Mouse (Mus musculus): ENCODE measurements around the gene Ift46. TPM values are rescaled to one million over a fixed set of nuclear protein-coding genes. Genes with fewer than 3 reads are reported as not detected.
A peak's percentile ranks its signal among the peaks of the same experiment; 100 is the strongest.

Gene Ift46
- polyA plus RNA-seq, 1 experiment from 2014 or later, result 154 TPM

- Histone ChIP-seq H3K9me3 (ENCODE audit: control insufficient read depth, low read length) (no peaks in the 10 kb centered on the region), H3K4me1 (replicated peaks; ENCODE audit: control insufficient read depth, insufficient read depth, low read length) (peaks cover 5% of the 10 kb centered on the region), H3K9ac (ENCODE audit: low read depth, low read length) (peak overlapping the region; percentile 71), H3K27ac (ENCODE audit: low read depth, low read length) (peak overlapping the region; percentile 24; the same call in 1 of the 2 replicates), H3K27me3 (ENCODE audit: control insufficient read depth, insufficient read depth, low read length) (peaks cover 8% of the 10 kb centered on the region; the same call in 1 of the 2 replicates), H3K4me2 (replicated peaks; ENCODE audit: low read depth, low read length) (peak overlapping the region; percentile 100), H3K4me3 (ENCODE audit: low read depth, low read length) (peak overlapping the region; percentile 63), H3K36me3 (ENCODE audit: control insufficient read depth, insufficient read depth, low read length) (no peaks in the 10 kb centered on the region)
- ATAC-seq (ENCODE audit: low FRiP score), result peak; percentile 45
- under 1% methylated on average over 76 of the region's 79 CpGs for WGBS
- DNase-seq (ENCODE audit: low spot score), result peak; percentile 53
Observed at GRCm38 (mm10) chr9:44733671-44734523, 33.8 kb upstream of the Ift46 start.

GRCm38 (mm10) chr9:44734524-44735494 is 32.9 kb upstream of the Ift46 start, which contains the start of gene Phldb1:
Gene Phldb1, minus strand, starts transcription at chr9:44735198.
- Histone ChIP-seq H3K27ac (ENCODE audit: low read depth, low read length) (no peak within 1 kb of the TSS), H3K9me3 (ENCODE audit: control insufficient read depth, low read length) (no peaks in the 10 kb centered on the region), H3K9ac (ENCODE audit: low read depth, low read length) (peak within 1 kb of the TSS; percentile 71), H3K27me3 (ENCODE audit: control insufficient read depth, insufficient read depth, low read length) (peaks cover 8% of the 10 kb centered on the region; the same call in 1 of the 2 replicates), H3K36me3 (ENCODE audit: control insufficient read depth, insufficient read depth, low read length) (no peaks in the 10 kb centered on the region), H3K4me3 (ENCODE audit: low read depth, low read length) (peak within 1 kb of the TSS; percentile 63), H3K4me2 (replicated peaks; ENCODE audit: low read depth, low read length) (peak within 1 kb of the TSS; percentile 100), H3K4me1 (replicated peaks; ENCODE audit: control insufficient read depth, insufficient read depth, low read length) (peaks cover 5% of the 10 kb centered on the region)
- ATAC-seq (ENCODE audit: low FRiP score) (peak; percentile 77), DNase-seq (ENCODE audit: low spot score) (peak; percentile 78)
- under 1% methylated on average over 47 of the region's 47 CpGs for WGBS

- 72% methylated on average over 6 of the region's 6 CpGs for WGBS
- no peak overlapping the region for H3K27ac ChIP-seq (ENCODE audit: low read depth, low read length)
- no peaks in the 10 kb centered on the region for H3K9me3 ChIP-seq (ENCODE audit: control insufficient read depth, low read length)
Observed at GRCm38 (mm10) chr9:44735886-44736285, 31.8 kb upstream of the Ift46 start.

GRCm38 (mm10) chr9:44736301-44736700 is 31.4 kb upstream of the Ift46 start:
- Histone ChIP-seq H3K36me3 (ENCODE audit: control insufficient read depth, insufficient read depth, low read length) (no peaks in the 10 kb centered on the region), H3K4me3 (ENCODE audit: low read depth, low read length) (no peak overlapping the region), H3K9me3 (ENCODE audit: control insufficient read depth, low read length) (no peaks in the 10 kb centered on the region), H3K27ac (ENCODE audit: low read depth, low read length) (no peak overlapping the region), H3K27me3 (ENCODE audit: control insufficient read depth, insufficient read depth, low read length) (peaks cover 8% of the 10 kb centered on the region; the same call in 1 of the 2 replicates), H3K4me1 (replicated peaks; ENCODE audit: control insufficient read depth, insufficient read depth, low read length) (peaks cover 5% of the 10 kb centered on the region), H3K4me2 (replicated peaks; ENCODE audit: low read depth, low read length) (no peak overlapping the region), H3K9ac (ENCODE audit: low read depth, low read length) (no peak overlapping the region)
- DNase-seq (ENCODE audit: low spot score), result no peak
- 38% methylated on average over 2 of the region's 2 CpGs for WGBS
- ATAC-seq (ENCODE audit: low FRiP score), result no peak

More at GRCm38 (mm10) chr9:44735886-44736285, 31.8 kb upstream of the Ift46 start:
- peaks cover 8% of the 10 kb centered on the region; the same call in 1 of the 2 replicates for H3K27me3 ChIP-seq (ENCODE audit: control insufficient read depth, insufficient read depth, low read length)
- DNase-seq (ENCODE audit: low spot score) (no peak), ATAC-seq (ENCODE audit: low FRiP score) (no peak)
- H3K36me3 ChIP-seq (ENCODE audit: control insufficient read depth, insufficient read depth, low read length), result no peaks in the 10 kb centered on the region
- no peak overlapping the region for H3K4me2 ChIP-seq (replicated peaks; ENCODE audit: low read depth, low read length)
- no peak overlapping the region for H3K4me3 ChIP-seq (ENCODE audit: low read depth, low read length)
- peaks cover 5% of the 10 kb centered on the region for H3K4me1 ChIP-seq (replicated peaks; ENCODE audit: control insufficient read depth, insufficient read depth, low read length)
- no peak overlapping the region for H3K9ac ChIP-seq (ENCODE audit: low read depth, low read length)

DNA sequence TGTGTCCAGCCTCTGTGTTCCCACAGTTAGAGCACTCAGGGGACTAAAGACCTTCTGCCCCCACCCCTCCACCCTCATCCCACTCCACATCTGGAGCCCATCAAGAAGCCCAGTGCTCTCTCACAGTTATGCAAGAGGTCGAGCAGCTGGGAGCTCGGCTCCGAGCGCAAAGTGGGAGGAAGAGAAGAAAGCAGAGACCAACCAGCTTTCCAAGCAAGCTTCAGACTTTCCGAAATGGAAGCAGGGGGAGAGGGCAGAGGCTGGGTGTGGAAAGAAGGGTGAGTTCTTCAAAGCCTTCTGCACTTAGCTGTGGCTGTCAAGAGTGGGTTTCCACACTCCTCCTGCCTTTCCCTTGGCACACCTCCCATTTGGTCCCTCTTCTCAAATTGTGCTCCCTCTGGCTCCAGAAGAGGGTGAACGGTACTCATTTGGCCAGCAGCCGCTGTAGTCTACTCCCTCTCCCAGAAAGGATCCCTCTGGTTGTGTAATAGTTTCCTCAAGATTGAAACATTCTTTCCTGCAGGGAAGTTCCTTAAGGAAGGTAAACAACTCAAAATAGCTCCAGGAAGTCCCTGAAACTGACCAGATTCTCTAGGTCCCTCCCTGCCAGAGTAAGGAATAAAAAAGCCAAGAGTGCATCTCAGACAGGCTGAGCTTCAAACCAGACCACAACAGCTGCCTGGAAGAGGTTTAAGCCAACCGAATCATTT is 30.3 kb upstream of the Ift46 start:
- WGBS, result 49% methylated on average over 8 of the region's 8 CpGs

DNA sequence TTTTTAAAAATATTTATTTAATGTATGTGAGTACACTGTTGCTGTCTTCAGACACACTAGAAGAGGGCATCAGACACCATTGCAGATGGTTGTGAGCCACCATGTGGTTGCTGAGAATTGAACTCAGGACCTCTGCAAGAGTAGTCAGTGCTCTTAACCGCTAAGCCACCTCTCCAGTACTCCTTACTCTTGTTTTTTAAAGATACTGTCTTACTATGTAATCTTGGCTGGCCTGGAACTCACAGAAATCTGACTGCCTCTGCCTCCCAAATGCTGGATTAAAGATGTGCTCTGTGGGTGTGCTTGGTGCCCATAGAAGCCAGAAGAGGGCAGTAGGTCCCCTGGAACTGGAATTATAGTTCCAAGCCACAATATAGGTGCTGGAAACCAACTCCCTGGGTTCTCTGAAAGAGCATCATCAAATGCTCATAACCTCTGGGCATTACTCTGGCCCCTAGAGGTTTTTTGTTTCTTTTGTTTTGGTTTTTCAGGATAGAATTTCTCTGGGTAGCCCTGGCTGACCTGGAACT is 27.0 kb upstream of the Ift46 start:
- no peaks in the 10 kb centered on the region for H3K27me3 ChIP-seq (ENCODE audit: control insufficient read depth, insufficient read depth, low read length)
- no peak overlapping the region for H3K4me3 ChIP-seq (ENCODE audit: low read depth, low read length)
- H3K36me3 ChIP-seq (ENCODE audit: control insufficient read depth, insufficient read depth, low read length), result peaks cover 4% of the 10 kb centered on the region; the same call in 1 of the 2 replicates
- H3K27ac ChIP-seq (ENCODE audit: low read depth, low read length), result no peak overlapping the region
- DNase-seq (ENCODE audit: low spot score) (no peak), ATAC-seq (ENCODE audit: low FRiP score) (no peak)
- no peaks in the 10 kb centered on the region for H3K4me1 ChIP-seq (replicated peaks; ENCODE audit: control insufficient read depth, insufficient read depth, low read length)
- WGBS, result 85% methylated on average over 1 of the region's 1 CpGs
- no peak overlapping the region for H3K4me2 ChIP-seq (replicated peaks; ENCODE audit: low read depth, low read length)
- H3K9me3 ChIP-seq (ENCODE audit: control insufficient read depth, low read length), result no peaks in the 10 kb centered on the region
- H3K9ac ChIP-seq (ENCODE audit: low read depth, low read length), result no peak overlapping the region

More for the DNA sequence above, 30.3 kb upstream of the Ift46 start:
- no peak for DNase-seq (ENCODE audit: low spot score)
- no peak overlapping the region for H3K4me3 ChIP-seq (ENCODE audit: low read depth, low read length)
- H3K27ac ChIP-seq (ENCODE audit: low read depth, low read length), result no peak overlapping the region
- peaks cover 8% of the 10 kb centered on the region; the same call in 1 of the 2 replicates for H3K27me3 ChIP-seq (ENCODE audit: control insufficient read depth, insufficient read depth, low read length)
- H3K4me2 ChIP-seq (replicated peaks; ENCODE audit: low read depth, low read length), result no peak overlapping the region
- peaks cover 5% of the 10 kb centered on the region for H3K4me1 ChIP-seq (replicated peaks; ENCODE audit: control insufficient read depth, insufficient read depth, low read length)
- no peak overlapping the region for H3K9ac ChIP-seq (ENCODE audit: low read depth, low read length)
- H3K36me3 ChIP-seq (ENCODE audit: control insufficient read depth, insufficient read depth, low read length), result no peaks in the 10 kb centered on the region
- no peaks in the 10 kb centered on the region for H3K9me3 ChIP-seq (ENCODE audit: control insufficient read depth, low read length)
- no peak for ATAC-seq (ENCODE audit: low FRiP score)

DNA sequence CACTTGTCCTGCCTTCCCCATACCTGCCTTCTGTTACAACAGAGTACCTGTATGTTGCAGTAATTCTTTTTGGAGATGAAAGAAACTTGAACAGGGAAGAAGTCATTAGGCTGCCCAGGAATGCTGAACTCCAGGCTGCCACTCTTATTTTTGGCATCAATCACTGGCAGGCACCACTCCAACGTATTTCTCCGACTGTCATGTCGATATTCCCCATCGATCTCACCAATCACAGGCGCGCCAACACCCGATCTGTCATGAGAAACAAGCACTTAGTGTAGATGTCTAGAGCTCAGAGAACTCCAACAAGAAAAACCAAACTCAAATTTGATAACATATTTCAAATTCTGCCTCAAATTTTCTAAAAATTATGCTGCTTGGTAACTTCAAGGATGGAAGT is 22.3 kb upstream of the Ift46 start:
- 84% methylated on average over 7 of the region's 7 CpGs for WGBS
- H3K9ac ChIP-seq (ENCODE audit: low read depth, low read length), result no peak overlapping the region
- H3K4me3 ChIP-seq (ENCODE audit: low read depth, low read length), result no peak overlapping the region
- no peak overlapping the region for H3K4me2 ChIP-seq (replicated peaks; ENCODE audit: low read depth, low read length)
- DNase-seq (ENCODE audit: low spot score) (no peak), ATAC-seq (ENCODE audit: low FRiP score) (no peak)
- H3K27me3 ChIP-seq (ENCODE audit: control insufficient read depth, insufficient read depth, low read length), result no peaks in the 10 kb centered on the region
- H3K36me3 ChIP-seq (ENCODE audit: control insufficient read depth, insufficient read depth, low read length), result peaks cover 7% of the 10 kb centered on the region; the same call in 1 of the 2 replicates
- no peaks in the 10 kb centered on the region for H3K9me3 ChIP-seq (ENCODE audit: control insufficient read depth, low read length)
- H3K27ac ChIP-seq (ENCODE audit: low read depth, low read length), result no peak overlapping the region
- no peaks in the 10 kb centered on the region for H3K4me1 ChIP-seq (replicated peaks; ENCODE audit: control insufficient read depth, insufficient read depth, low read length)

- no peaks in the 10 kb centered on the region for H3K9me3 ChIP-seq (ENCODE audit: control insufficient read depth, low read length)
- H3K4me1 ChIP-seq (replicated peaks; ENCODE audit: control insufficient read depth, insufficient read depth, low read length), result no peaks in the 10 kb centered on the region
- DNase-seq (ENCODE audit: low spot score), result no peak
- peaks cover 11% of the 10 kb centered on the region; the same call in 1 of the 2 replicates for H3K36me3 ChIP-seq (ENCODE audit: control insufficient read depth, insufficient read depth, low read length)
- 94% methylated on average over 3 of the region's 3 CpGs for WGBS
- H3K27ac ChIP-seq (ENCODE audit: low read depth, low read length), result no peak overlapping the region
- ATAC-seq (ENCODE audit: low FRiP score), result no peak
- H3K4me2 ChIP-seq (replicated peaks; ENCODE audit: low read depth, low read length), result no peak overlapping the region
- H3K9ac ChIP-seq (ENCODE audit: low read depth, low read length), result no peak overlapping the region
- no peaks in the 10 kb centered on the region for H3K27me3 ChIP-seq (ENCODE audit: control insufficient read depth, insufficient read depth, low read length)
- H3K4me3 ChIP-seq (ENCODE audit: low read depth, low read length), result no peak overlapping the region
Observed at GRCm38 (mm10) chr9:44746666-44747065, 21.0 kb upstream of the Ift46 start.

All from hindbrain, embryonic 11.5 days (tissue).